Mouse (Mus musculus): ENCODE results near the gene Slit1.

Gene Slit1

DNA sequence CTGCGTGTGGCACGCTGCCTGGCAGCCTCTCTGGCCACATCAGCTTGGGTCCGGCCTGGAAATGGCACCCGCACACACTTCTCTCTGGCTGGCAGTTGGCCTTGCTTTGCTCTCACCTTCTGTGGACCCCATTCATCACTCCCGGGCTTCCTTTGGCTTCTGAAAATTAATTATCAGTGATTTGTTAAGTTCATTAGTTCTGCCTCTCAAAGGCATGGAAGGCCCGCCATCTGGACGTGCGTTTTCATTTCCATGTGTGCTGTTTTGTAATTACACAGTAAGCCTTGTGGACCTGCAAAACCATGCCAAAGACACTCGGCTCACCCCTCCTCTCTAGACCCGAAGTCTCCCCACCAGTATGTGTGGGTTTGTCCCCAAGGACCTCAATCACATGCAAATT is 53.4 kb downstream of the Slit1 start:
- in situ Hi-C loops (cut with MboI, MseI) = loop anchor here in 1 of 2 experiments (5.0 kb wide), 1 partner anchor 33 kb away; no protein-coding TSS in a partner anchor

DNA sequence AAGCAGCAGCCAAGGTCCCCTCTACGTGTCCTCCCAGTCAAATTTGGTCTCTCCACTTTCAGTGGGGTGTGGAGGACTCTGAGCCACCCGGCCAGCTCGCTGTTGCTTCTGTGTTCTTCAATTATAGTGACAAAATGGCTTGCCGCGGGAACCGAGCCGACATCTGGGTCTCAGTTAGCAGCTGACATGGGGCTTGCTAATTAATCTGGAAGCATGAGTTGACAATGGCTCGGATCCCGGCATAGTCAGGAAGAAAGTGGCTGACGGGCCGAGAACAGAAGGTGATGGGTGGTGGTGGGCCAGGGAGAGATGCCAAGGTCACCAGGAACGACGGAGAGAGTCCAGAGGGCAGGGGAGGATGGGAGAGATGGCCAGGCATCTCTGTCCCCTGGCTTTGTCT is 55.2 kb downstream of the Slit1 start:
- in situ Hi-C loops (cut with MboI, MseI) = no loop called here

DNA sequence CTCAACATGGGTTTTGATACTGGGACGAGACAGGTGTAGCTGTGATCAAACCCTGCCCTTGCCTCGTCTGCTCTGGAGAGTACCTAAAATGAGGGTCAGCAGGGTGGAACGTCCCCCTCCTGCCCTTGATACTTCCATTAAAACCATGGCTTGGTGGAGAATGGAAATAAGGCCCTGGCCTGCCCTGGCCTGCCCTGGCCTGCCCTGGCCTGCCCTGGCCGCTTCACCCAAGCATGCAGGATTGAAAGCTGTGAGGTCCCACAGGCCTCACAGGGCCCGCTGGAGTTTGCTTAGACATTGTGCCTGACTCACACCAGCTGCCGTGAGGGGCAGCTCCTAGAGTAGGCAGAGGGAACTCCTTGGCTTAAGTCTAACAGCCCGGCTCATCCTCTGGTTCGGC is 55.6 kb downstream of the Slit1 start:
- in situ Hi-C loops (cut with MboI, MseI) = no loop called here

DNA sequence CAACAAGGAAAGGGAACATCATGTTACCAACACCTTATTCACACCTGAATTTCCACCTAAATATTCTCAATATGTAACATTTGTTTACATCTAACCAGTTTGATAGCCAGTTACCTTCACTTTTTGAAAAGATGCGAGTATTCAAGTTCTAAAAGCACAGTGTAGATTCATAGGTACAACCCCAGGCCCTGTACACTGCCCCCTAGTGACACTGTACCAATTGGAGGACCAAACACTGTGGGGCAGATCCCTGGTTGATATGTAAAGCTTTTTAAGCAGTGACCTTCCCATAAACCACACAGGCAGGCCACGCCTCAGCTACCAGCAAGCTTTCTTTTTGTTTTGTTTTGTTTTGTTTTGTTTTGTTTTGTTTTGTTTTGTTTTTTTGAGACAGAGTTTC is 57.3 kb downstream of the Slit1 start:
- in situ Hi-C loops (cut with MboI, MseI) = no loop called here

DNA sequence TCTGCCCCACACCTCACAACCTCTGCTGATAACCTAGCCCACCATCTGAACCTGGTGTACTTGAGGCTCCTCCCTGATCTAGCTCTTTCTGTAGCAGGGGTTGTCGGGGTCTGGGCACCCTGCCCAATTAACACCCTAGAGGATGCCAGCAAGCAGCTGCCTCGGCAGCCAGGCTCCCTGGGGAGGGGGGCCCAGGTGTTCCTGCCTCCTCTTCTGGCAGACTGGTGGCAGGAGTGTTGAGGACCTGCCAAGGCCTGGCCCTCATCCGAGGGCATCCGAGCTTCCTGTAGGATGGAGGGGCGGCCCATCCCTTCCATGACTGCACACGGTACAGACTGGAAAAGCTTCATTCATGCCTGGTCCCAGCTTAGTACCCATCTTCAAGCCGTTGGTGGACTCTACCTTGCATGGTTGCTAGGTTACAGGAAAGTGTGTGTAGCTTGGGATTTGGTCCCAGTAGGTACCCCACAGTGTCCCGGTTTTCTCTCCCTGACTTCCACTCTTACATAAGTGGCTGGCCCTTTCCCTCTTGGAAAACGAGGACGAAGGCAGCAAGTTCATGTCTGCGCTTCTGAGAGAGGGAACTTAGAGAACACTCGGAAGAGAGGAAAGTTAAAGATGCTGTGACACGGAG is 57.9 kb downstream of the Slit1 start:
- in situ Hi-C loops (cut with MboI, MseI) = no loop called here

DNA sequence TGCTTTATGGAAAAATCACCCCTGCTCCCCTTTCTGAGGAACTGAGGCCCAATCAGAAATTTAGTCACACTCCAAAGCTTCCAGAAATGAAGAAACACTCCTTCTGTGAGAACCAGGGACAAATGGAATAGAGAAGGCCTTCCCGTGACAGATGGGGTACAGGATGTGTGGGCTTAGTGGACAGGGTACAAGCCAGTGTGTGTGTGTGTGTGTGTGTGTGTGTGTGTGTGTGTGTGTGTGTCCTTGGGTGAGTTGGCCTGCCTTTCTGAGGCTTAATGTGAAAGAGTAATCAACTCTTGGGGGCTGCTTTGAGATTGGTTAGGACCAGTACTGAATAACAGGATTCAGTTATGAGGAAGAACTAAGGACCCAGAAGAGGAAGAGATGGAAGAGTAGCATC is 58.6 kb downstream of the Slit1 start:
- in situ Hi-C loops (cut with MboI, MseI) = no loop called here

DNA sequence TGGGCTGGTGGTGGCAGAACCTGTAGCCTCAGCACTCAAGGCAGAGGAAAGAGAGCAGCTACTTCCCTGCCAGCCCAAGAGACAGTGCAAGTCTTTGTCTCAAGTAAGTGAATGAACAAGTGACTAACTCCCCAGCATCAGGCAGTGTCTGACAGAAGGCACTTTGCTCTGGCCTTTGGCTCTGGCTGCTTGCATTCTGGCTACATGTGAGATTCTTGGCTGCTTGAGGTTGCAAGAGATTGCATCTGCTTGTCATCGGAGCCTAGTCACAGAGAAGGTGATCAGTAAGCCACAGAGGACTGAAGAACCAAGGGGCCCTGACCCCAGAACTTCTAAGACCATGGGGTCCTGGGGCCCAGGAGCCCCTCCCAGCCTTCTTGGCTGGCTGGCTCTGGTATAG is 59.5 kb downstream of the Slit1 start:
- in situ Hi-C loops (cut with MboI, MseI) = no loop called here

DNA sequence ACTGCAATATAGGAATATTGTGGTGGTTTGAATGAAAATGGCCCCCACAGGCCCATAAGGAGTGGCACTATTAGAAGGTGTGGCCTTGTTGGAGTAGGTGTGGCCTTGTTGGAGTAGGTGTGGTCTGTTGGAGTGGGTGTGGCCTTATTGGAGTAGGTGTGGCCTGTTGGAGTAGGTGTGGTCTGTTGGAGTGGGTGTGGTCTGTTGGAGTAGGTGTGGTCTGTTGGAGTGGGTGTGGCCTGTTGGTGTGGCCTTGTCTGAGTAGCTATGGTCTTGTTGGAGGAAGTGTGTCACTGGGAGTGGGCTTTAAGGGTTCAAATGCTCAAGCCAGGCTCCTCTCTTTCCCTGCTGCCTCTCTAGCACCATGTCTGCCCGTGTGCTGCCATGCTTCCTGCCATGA is 63.2 kb downstream of the Slit1 start:
- in situ Hi-C loops (cut with MboI, MseI) = no loop called here

DNA sequence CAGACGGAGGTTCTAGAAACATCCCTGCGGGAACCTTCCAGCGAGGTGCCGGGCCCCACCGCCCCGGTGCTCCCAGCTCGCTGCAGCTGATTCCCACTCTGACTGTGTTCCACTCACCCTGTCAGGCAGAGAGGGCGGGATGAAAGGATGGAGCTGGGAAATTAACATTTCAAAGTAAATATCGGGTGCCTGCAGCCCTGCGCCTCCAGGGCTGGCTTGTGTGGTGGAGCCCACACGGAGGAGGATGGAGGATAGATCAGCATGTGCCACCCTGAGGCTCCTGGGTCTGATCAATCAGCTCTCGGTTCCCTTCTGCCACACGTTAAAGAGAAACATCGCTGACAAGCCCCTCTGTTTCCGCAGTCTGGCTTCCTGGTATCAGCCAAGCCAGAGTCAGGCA is 64.4 kb downstream of the Slit1 start:
- in situ Hi-C loops (cut with MboI, MseI) = no loop called here

DNA sequence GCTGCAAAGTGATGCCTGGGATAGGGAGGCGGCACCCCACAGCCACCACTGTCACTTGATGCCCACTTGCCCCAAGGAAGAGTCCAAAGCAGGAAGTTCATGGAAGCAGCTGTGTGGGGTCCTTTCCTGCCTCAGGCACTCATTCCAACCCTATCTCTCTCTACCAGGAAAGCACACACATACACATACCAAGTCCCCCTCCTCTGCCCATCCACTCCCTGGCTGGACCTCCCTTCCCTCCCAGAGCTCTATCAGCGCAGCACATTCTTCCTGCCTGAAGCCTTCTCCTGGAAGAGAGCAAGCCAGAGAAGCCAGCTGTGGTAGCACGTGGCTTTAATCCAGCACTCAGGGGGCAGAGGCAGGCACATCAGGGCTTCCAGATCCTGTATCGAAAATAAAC is 65.9 kb downstream of the Slit1 start:
- in situ Hi-C loops (cut with MboI, MseI) = no loop called here

DNA sequence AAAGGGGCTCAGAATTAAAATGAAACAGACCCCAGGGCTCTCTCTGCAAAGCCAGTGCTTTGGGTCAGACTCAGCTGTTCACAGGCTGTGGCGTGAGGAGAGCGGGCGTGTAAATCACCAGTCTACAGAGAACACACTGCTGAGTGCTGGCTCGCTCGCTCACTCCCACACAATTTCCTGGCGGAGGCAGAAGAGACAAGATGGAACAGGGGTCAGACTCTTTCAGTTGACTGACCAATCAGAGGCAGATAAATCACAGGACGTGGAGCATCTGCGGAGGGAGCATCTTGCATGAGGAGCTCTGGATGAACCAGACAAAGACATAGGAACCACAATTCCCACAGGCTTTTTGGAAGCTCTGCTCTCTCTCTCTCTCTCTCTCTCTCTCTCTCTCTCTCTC is 67.9 kb downstream of the Slit1 start:
- in situ Hi-C loops (cut with MboI, MseI) = no loop called here

DNA sequence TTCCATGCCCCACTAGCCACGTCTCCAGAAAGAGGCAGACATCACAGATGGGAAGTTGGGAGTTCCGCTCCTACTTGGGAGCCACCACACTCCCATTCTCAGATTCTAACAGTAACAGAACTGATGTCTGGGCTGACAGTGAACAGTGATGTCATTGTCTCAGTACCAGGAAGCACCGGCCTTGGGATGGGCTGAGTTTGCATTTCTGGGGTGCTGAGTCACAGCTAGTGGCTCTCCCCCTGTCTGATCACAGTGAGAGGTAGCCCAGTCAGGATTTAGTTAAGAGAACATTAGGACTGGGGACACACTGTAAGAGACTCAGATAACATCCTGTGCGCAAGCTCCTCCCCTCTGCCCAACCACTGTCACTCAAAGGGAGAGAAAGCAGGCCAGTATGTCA is 69.1 kb downstream of the Slit1 start:
- in situ Hi-C loops (cut with MboI, MseI) = no loop called here

DNA sequence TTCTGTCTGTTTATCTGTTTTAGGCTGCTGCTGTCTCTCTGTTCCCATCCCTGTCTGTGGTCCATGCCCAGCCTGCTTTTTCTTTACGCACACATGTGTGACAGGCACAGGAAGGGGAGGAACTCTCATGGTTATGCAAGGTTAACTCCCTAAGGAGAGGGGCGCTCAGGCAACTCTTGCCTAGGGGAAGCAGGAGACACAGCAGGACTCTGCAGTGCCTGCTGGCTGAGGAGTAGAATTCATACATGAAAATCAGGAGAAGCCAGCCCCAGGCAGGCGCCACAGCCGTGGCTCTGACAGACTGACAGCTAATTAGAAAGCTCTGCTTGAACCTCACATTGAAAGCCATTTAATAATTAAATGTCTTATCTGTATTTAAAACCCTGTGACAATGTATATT is 70.6 kb downstream of the Slit1 start:
- in situ Hi-C loops (cut with MboI, MseI) = no loop called here

DNA sequence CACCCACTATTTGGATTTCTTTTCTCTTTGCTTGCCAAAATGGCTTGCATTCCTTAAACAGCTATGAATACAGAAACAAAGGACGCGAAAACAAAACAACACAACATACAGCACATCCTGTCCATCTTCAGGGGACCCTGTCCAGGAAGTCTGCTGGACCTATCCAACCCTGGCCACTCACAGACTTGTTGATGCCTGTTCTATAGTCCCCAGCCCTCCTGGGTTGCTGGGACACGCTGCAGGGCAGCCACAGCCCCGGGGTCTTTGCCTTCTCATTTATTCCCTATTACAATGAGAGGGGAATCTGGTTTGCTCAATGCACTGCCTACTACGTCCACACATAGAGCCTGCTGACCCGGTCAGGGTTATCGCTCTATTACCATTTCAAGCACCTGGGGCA is 72.5 kb downstream of the Slit1 start:
- in situ Hi-C loops (cut with MboI, MseI) = no loop called here

DNA sequence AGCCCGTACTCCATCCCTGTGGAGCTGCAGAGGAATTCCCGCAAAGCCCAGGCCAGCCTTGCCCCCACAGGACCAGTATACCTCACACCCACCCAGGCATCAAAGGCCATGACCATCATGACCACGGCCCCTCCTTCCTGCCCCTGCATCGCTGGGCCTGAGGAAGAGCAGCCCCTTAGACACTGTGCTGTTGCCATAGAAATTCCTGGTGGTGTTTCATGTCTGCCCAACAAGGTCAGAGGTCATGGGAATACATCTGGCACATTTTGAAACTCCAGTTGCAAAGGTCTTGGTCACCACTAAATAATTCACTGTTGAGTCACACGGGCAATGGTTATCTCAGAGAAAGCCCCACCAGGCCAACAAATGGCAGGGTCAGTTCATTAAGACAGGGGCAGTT is 73.0 kb downstream of the Slit1 start:
- in situ Hi-C loops (cut with MboI, MseI) = no loop called here

DNA sequence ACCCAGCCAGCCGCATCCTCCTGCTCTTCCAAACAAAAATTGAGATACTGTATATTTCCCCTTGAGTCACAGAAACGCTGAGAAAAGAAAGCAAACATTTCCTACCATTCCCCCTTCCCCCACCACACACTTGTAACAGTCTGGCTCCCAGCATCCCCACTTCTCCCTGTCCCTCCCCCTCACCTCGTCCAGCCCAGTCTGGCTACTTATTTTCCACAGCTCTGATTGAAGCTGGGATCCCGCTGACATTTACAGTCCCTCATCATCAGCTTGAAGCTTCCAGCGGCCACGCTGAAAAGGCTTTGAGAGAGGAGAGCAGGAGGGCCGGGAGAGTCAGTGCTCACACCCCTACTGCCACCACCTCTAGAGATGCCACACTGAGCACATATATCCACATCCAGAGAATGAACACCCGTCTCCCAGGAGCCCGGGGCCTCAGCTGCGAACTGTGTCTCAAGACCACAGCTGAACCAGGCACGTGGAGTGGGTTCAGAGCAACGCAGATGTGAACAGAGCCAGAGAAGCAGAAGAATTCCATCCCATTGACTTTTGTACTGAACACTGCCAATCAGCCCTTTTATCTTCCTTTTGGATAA is 73.6 kb downstream of the Slit1 start:
- in situ Hi-C loops (cut with MboI, MseI) = no loop called here

DNA sequence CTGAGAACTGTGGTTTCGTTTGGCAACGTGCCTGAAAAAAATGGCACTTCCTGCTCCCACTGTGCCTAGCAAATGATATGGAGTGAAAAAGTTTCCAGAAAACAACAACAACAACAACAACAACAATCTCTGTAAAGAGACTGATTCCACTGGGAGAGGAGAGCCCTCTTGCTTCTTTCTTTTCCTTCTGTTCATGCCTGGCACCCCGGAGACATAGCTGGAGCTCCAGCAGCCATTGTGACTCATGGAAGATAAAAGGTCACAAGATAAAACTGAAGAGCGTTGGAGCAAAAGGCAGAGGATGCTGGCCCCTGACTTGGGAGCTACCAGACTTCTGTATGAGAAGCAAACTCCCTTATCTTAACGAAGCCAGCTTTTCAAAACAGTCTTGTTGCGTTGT is 75.9 kb downstream of the Slit1 start:
- in situ Hi-C loops (cut with MboI, MseI) = no loop called here

DNA sequence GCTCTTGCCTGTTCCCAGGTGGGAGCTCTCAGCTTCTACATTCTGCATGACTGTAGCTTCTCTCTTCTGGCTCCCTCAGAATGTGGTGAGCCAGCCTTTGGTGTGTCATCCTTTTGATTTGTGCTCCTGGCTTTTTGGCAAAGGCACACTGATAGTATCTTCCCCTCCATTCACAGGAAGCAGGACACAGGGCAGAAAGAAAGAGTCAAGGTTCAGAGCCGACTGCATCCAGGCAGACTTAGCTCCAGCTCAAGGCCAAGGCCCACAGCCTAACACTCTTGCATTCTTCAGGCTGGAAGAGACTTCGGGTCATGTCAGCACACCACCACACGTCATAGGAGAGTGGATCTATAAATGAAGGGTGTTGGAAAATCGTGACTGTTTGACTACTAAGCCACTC is 77.5 kb downstream of the Slit1 start:
- in situ Hi-C loops (cut with MboI, MseI) = no loop called here

DNA sequence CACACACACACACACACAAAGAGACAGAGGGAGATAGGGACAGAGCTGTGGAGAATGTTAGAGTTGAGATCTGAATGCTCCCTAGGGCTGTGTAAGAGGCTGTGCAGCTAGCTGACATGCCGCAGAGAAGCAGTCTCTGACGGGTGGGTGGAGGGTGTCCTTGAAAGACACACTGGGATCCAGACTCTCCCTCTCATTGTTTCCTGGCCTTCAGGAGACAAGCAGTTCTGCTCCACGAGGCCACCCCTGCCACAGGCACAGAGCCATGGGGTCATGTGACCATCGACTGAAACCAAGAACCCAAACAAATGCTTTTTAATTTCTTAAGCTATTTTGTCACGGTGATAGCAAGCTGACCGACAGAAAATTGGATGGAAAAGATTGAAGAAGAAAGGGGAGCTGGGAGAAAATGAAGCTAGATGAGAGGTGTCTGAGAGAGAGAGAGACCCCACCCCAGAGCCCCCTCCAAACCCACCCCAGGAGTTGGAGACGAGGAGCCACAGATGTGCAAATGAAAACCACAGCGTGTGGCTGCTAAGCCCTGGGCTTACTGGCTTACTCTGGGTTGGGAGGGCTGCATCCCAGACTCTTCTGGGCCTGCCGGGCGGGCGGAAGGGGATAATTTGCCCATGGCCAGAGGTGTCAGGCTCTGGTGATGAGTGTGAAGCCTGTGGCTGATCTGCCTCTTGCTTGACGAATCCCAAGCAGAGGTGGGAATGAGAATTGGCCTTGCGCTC is 79.8 kb downstream of the Slit1 start:
- in situ Hi-C loops (cut with MboI, MseI) = no loop called here

DNA sequence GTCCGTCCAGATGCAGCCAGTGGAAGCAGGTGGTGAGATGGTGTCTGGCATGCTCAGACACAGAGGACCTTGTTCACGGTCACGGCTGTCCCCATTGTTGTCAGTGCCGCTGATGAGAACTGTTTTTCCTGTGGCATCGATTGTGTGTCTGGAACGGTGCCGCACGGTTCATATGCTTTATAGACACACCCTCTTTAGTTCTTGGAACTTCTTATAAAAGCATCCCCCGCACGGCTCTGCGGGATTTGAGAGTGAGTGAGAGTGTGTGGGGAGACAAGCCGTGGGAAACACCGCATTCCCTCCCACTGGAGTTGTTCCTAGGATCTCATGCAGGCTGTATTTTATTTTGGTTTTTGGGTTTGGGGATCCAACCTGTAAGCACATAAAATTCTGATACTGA is 82.0 kb downstream of the Slit1 start:
- in situ Hi-C loops (cut with MboI, MseI) = no loop called here

DNA sequence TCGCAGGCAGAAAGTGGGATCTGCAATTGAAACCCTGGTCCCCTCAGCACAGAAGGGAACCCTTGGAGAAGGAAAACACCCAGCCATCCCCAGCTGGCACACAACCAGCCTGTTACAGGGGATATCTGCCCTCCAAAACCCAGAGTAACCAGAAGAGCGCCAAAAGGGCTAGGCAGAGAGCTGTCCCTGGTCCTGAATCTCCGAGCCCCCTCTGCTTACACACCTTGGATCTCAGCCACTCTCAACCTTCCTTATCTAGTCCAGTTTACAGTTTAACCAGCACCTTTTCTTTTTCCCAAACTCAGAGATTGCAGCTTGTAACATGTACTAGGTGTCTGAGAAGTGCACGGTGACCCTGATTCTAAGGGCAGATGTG is 82.5 kb downstream of the Slit1 start:
- in situ Hi-C loops (cut with MboI, MseI) = no loop called here

DNA sequence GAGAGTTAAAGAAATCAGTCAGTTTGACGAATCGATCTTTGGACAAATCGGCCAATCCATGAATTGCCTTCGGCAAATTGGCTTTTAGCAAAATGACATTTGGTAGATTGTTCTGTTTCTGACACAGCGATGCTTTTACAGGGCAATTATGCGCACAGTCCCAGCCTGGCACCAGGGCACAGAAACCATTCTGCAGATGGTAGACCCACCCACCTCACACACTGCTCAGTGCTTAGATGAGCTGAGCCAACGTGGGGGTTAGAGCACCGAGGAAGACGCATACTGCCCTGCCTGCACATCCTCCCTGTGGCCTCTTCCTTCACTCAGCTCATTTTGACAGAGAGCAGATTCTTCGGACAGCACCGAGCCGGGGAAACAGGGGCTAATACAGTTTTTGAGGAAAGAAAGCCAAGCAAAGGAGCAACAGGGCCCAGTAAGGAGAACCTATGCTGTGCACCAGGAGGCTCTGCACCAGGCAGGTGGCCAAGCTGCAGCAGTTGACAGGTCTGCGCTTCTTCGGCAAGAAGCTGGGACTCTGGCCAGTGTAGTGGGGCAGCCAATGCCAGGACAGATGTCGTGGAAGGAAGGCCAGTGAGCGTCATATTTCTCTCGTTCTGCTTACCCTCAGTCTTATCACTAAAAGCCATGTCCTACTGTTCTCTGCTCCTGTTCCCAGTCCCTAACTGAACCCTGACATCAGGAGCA is 83.0 kb downstream of the Slit1 start:
- in situ Hi-C loops (cut with MboI, MseI) = no loop called here

DNA sequence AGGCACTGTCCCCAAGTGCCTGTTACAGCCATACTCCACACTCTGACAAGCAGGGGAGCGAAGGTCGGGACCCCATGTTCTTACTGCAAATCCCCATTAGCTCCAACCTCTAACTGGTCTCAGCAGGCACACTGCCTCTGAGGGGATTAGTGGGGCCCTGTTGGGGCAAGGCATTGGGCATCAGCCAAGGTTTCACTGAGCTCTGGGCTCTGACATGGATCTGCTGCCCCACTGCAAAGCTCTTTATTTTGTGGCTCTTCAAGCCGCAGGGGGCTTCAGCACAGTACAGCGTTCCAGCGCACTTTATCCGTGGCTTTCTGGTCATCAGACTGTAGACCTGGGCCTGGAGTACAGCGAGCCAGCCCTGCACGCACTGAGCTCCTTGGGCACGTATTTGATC is 86.0 kb downstream of the Slit1 start:
- in situ Hi-C loops (cut with MboI, MseI) = loop anchor here (5.0 kb wide), 2 partner anchors 35 to 110 kb away; no protein-coding TSS in a partner anchor
